Mouse (Mus musculus) activated CD4-positive, CD25-positive, alpha-beta regulatory T cell, adult 4 months (primary cell): ENCODE data around the gene Crybg3. TPM values are rescaled to one million over a fixed set of nuclear protein-coding genes. Genes with fewer than 3 reads are reported as not detected.

Source experiments
- ATAC-seq: one replicate; pipeline ENCODE4 v1.8.0; 2017
- polyA plus RNA-seq, 2 experiments: library from polyadenylated mRNA; unstranded; fragments of 100-300 nt; shearing (Covaris generic); gene quantifications; one replicate each; pipeline ENCODE4 v1.2.1; 2017

The Crybg3 gene
- polyA plus RNA-seq, result 10 to 100 TPM; 11.6 to 11.7 TPM

DNA sequence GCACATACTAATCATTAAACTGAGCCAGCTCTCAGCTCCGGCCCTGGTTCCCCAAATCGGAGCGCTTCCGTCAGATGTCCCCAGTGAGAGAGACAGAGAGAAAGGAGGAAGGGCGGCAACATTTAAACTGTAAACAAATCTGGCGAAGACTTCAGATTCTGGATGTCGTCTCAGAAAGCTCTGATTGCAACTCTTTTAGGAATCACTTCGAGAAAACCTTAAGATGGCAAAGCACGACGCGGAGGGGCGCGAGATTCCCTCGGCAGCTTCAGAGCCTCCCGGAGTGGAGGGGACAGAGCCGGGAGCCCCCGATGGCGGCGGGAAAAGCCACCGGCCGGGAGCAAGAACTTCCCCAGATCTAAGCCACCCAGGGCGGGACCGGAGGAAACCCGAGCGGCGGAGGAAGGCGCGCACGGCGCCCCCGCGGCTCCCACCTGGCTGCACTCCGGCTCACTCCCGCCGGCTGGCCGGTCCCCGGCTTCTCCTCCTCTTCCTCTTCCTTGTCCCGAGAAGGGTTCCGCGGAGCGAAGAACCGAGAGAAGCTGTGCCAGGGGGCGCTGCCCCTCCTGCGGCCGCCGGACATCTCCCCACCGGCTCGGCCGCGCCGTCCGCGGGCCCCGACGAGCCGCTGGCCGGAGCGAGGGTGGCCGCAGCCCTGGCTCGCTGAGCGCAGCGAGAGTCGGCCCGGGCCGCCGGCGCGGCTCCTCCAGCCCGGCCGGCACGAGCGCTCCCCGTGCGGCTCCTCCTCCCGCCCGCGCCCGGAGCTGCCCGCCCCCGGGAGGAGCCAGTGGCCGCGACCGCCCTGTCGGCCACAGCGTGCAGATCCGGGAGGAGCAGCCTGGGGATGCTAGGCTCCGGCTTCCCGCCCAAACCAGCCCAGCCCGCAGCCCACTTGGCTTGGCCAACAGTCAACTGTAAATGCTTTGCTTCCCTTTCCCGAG is at the start of gene Crybg3:
Crybg3 (minus strand) TSS at position 669 of the 941 bp plus-strand sequence.
- peak; percentile 66 for ATAC-seq

DNA sequence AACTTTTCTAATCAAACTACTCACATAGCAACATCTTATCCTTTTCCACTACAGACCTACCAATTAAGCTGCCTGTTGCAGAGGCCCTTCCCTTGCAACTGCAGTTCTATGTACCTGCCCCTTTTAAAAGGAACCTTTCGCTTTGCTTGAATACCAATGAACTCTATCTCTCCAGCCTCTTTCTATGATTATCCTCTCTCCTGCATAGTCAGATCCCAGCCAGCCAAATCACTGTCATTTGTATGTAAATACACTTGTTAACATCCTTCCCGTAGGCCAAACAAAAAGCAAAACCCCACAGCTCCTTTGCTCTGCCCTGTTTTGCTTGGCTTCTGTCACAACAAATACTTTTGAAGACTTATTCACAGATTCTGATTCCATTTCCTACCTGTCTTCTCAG is 43.0 kb upstream of the Crybg3 start:
- no peak for ATAC-seq

DNA sequence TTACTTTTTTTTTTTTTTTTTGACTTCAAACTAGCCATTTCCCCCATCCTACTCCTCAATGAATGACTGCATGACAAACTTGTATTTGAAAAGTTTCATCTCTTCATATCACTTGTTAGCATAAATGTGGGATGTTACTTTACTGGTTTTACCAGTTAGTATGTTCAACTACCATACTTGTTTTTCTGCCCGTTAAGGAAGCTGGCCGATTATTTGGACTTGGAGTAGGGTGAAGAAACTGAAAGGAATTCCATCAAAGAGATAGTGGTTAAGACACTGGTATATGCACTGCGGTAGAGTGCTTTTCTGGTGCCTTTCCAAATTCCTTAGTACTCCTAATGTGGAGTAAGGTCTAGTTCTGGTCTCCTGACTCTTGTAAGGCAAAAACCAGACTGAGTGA is 39.2 kb upstream of the Crybg3 start:
- no peak for ATAC-seq

DNA sequence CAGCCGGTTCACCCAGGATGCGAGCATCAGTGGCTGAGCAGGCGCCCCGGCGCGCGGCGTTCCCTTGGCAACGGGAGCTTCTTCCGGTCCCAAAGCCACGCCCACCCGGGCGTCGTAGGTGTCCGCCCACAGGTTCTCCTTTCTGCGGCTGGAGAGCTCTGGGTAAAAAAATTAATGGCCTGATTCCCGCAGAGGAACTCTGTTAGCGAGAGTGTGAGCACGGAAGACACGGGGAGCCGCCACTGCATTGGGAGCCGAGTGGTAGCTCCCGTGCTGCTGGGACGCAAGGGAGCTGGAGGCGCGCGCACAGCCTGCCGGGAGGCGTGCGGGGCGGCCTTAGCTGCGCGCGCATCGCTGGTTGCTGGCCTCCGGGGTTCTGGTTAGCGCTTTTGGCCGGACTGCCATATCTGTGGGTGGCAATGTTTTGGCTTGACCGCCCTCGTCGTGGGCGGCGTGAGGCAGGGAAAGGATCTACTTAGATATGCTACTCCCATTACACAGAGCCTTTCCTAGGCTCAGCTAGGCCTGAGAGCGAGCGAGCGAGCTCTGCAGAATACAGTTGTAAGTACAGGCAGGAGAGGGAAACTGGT is 38.4 kb upstream of the Crybg3 start, which contains the start of gene Arl6:
Arl6 (minus strand) TSS at position 290 of the 590 bp plus-strand sequence.
- ATAC-seq, result peak; percentile 96

DNA sequence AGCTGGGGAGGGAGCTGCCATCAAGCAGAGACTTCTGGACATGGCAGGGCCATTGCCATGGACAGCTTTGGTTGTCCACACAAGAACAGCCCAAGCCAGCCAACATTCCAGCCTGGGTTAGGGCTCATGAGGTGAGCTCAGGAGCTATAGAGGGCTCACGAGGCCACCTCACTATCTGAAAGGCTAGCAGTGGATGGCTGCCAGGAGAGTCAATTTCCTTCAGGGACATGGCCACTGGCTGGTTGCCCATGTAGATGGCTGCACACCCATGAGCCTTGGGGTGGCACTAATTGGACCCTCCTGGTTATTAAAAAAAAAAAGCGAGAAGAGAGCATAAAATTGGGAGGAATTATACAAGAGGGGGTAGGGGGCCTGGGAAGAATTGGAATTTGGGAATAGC is 33.8 kb upstream of the Crybg3 start:
- no peak for ATAC-seq

DNA sequence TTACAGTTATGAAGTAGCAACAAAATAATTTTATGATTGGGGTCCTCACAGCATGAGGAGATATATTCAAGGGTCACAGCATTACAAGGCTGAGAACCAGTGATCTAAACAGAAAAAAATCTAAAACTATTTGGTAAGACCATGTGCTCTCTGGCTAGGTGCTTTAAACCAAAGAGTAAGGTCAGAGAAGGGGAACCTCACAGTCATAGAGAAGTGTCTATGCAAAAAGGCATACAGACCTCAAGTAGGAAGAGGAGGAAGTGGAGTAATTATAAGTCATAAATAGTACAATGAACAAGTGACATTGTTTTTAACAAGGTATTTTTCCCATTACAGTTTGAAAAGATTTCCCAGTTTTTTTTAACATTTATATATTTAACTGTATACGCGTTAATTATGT is 20.8 kb upstream of the Crybg3 start:
- no peak for ATAC-seq

DNA sequence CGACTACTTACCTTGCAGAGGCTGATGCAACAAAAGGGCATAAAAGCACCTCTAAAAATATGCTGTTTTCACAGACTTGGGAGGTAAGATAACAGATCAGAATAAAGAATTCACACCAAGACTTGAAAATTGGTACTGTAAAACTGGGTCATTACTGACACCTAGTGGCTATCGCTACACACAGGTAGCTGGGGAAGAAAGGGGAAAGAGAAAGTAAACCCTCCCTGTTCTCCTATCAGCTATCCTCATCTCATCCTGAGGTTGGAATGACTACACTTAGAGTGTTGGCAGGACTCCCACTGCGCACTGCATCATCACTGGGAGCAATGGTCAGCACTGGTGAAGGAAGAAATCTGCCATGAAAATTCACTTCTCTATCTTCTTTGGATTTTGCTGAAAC is 16.4 kb upstream of the Crybg3 start:
- ATAC-seq, result peak; percentile 84

DNA sequence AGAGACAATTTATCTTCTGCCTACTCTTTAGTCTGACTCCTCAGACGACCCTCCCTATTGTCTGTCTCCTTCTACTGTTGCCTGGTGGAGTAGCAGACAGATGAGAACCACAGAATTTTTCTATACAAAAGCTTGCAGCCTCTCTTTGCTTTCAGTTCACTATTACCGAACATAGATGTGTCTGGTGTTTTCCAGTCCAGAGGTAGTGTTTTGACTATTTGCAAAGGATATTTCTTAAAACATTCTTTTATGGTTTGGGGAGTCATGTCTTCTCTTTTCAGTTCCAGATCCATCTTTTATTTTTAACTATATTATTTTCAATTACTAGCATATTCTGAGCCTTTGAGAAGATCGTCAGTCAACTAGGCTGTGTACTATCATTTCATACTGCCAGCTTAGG is 14.9 kb upstream of the Crybg3 start:
- ATAC-seq, result no peak

DNA sequence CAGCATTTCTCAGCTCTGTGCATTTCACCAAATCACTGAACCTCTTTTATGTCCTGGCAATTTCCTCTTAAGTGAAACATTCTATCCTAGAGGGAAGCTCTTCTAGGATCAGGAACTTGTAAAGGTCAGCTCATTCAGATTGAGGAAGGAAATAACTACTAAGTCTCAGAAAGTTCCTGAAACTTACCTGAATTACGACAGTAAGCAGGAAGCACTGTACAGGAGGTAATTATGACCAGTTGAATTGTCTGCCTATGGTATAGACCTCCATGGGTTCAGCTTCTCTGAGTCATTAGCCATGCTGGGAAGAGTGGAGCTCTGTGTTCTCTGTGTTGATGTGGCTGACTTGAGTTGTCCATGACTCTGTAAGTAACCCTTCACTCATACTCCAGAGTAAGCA is 10.0 kb upstream of the Crybg3 start:
- no peak for ATAC-seq

DNA sequence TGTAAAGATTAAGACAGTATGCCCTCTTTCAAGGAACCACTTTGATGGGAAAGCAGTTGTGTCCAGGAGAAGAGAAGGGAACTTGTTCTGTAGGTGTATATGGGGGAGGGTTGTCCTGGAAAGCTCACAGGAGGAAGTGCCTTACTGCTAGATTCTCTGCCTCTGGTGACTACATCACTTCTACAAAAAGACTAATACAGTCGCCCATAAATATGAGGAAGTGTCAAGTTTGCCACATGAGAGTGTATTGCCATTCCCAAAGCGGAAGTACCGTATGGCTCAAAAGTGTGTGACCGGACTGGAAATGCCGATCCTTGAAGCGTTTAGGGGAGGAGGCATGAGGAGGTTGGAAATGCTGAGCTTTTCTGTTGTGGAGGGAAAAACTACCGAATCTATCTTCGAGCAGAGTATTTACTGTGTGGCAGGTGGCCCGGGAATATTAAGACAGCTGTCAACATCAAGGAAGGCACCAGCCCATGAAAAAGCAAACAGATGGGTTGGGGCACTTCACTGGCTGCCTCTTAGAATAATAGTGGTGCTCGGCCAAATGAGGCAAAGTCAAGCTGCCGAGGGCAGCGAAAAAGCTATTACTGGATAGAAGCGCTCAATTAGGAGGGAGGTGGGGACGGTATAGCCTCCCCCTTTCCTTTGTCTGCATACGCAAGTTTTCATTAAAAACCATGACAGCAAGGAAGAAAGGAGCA is 3.5 kb upstream of the Crybg3 start:
- no peak for ATAC-seq

DNA sequence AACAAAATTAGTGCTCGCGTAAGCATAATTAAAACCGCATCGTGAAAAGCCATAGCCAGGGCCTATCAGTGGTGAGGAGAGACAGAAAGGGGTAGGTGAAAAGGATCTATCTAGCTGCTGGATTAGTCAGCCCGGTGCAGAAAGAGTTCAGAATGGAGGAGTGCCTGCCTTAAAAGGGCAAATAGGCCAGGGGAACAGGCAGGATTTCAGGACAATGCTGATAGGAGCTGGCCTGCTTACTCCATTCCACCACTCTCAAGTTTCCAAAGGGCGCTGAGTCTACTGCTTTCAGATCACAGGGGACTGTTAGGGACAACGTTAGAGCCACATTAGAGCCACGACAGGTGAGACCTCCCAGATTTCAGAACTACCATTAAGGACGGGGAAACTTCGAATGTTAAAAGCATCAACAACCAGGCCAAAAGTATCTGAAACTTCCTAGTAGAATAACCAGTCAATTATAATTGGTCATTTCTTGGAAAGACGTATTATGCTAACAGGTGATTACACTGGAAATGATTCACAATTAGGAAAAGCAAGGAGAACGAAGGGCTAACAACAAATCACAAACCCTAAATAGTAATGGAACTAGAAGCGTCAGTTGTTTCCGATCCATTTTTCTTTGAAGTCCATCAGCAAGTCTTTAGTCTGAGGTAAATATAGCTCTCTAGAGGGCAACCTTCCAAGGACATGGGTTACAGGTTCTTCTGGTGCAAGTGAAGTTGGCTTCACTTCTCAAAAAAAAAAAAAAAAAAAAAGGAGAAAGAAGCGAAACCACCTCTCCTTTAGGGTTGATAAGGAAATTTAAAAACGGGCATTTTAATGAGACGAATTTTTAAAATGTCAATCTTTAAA is 1.1 kb downstream of the Crybg3 start:
- ATAC-seq, result no peak

DNA sequence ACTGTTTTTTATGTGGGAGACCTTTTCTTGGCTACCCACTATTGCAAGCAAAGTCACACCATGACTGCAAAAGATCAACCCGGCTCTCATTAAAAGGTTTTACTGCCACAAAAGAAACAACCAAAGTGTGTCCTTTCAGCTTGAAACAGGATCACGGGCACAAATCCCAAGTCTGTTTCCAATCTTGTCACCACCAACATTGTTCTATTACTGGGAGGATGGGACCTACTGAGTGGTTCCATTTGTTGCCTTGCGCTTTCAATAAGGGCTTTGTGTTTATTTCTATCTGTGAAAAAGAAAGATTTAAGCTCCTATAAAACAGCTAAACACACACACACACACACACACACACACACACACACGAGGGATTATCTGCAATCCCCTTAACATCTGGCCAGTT is 1.8 kb downstream of the Crybg3 start:
- no peak for ATAC-seq

DNA sequence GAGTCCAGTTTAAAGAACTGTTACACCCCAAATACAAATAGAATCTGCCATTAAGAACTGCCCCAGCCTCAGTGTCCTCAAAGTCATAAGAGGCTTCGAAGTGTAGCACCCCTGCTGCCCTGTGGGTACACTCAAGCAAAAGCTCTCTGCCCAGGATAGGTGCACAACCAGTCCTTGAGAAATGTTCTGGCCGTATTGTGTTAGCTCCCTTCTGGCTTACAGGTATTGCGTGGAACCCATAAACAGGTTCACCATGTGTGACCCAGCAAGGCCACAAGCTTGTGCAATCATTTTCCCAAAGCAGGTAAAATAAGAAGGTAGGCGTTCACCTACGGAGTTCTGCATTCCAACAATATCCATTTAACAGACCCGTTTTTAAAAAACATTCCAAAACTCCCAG is 3.5 kb downstream of the Crybg3 start:
- no peak for ATAC-seq

DNA sequence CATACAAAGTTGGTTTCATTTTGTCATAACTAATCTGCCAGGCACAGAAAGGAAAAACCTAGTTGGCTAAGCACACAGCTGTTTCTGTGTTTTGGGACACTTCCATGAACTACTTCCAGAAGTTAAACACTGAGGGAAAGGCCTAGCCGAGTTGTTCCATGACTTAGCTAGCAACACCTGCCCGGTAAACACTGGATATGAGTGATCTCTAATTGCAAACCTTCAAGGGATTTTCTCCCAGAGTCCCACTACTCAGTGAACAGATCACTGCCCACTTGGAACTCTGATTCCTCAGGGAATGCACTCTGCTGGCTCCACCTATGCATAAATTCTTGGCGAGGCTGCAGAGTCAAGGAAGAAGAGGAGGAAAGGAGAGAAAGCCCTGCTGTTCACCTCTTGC is 6.1 kb downstream of the Crybg3 start:
- ATAC-seq, result no peak

DNA sequence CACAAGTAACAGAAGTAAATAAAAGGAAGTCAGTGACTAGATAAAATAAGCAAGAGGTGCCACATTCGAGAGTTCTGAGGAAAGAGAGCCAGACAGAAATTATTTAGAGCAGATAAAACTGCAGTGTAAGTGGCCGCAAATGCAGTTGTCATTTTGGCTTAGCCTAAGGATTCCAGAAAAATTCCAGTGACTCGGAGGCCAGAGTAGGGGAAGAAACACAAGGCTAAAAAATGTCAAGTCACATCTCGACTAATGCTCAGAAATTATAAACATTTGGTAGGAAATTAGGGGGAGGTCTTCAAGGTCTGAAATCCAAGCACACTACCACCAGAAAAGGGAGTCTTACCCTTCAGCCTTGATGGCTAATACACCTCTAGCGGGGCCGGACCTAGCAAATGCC is 10.0 kb downstream of the Crybg3 start:
- ATAC-seq, result no peak

DNA sequence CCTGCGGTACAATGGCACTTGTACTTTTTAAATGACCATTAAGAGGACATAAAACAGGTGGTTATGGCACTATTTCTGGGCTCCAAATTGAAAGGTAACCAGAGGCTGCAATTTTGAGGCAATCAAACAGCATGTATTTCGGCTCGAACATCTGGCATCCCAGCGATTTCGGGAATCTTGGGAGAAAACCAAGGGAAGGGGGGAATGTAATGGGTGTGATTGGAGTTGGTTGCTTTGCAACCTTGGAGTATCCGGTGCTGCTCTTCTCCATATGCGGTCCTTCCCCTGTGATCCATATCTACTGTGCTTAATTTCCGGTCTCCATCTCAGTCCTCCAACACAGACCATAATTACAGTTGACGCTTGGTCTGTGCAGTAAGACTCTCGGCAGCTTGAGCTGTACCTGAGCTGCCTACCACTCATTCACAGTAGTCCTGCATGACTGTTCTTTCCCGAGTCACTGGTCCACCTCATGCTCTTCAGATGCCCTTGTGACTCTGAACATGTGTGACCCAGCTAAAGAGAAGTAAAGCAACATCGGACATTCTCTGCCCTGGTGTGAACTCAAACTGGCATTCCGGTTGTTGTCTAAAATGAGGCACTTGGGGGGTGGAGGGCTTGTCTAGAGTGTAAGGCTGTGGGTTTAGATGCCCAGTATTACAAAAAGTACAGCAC is 12.3 kb downstream of the Crybg3 start:
- ATAC-seq, result no peak

DNA sequence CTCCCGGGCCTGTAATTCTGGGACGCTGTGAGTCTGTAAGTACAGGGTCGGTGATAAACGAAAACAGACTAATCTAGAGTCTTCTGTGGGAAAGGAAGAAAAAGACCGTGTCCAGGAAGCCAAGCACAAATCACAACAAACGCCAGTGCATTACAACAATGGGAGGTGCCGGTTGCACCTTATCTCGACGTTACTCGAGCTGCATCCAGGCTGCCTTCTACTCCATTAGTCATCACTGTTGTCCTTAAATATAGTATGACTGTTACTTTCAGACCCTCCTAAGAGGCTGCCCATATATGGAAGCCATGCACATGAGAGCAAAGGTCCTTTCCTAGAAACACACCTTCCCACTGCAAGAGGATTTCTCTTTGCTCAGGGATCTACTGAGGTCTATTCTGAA is 13.0 kb downstream of the Crybg3 start:
- no peak for ATAC-seq

DNA sequence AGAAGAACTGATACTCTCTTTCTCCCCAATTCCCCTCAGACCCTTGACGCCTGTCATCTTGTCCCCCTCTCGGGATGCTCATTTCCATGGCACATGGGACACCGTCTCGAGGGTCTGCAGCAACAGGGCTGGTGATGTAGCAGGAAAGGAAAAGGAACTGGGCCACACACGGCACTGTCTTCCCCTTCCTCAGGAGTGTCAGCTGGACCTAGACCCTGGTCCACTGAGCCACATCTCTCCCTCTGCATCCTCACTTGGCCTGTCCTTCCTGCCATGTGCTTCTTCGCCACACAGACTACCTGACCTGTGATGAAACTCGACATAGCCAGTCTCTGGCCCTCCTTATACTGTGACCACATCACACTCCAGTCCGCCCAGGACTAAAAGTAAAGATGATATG is 13.9 kb downstream of the Crybg3 start:
- ATAC-seq, result no peak

DNA sequence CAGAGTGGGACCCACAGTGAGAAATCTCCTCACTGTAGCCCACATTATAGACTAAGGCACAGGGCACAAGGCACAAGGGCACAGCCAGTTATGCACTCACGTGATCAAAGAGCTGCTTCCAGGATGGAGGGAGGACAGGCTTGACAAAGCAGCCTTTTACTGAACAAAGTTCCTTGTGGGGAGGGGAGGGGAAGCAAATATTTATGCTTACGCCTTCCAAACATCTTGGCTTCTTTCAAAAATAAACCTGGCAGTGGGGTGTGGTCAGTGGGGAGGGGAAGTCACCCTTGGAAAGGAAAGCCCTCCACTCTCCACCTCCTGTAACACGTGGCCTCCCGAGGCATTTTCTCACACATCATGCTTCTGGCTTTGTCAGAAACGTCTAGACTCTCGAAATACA is 14.5 kb downstream of the Crybg3 start:
- no peak for ATAC-seq

DNA sequence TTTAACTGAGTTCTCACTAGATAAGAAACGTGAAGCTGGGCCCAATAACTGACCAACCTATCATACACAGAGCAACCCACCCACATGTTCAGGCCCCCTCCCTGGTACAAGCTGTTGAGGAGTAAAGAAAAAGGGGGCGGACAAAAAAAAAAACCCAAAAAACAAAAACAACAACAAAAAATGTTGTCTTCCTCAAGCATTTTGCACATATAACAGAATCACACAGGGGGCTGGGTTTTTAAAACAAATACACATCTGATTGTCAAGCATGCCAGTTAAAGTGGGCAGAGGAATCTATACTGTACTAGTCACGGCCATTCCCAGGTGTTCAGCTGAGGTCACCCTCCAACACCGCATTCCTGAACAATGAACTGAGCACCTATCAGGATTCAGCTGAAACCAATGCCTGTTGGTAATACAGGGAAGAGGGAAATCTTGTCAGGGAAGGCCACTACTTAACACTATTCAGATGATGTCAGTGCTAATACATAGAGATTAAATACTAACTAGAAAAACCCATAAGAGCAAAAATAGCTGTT is 15.0 kb downstream of the Crybg3 start:
- no peak for ATAC-seq

DNA sequence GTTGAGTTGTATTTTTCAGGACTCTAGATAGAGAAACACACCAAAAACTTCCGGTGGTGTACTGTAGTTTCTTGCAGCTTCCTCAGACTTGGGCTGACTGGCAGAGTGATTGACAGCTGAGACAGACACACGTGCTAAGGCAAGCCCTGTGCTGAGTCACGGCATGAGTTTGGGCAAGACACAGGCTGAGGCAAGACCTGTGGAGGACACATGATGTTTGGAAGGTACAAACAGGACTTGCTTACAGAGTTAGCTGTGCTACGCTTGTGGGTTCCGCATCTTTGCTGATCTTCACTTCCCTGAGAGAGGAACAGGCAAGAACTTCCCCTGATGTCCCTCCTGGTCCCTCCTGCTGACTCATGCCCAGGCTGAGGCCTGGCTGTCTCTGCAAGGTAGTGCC is 17.3 kb downstream of the Crybg3 start:
- no peak for ATAC-seq

DNA sequence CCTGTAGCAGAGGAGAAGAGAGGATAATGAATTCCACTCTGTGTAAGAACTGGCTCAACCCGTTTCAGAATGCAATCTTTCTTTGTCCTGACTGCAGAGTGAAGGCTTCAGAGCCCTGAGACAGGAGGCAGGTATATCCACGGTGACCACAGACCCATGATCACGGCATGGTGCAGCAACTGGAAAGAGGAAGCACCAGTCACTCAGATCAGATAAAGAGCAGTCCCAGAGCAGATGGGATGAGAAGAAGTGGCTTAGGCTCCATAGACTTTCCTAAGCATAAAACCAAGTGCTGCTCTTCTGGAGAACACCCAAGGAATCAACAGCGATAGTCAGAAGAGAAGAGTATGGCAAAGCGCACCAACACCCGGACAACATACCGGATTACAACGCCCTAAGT is 21.5 kb downstream of the Crybg3 start:
- no peak for ATAC-seq
